Mouse (Mus musculus) thymus, adult 2 months (tissue): ENCODE results near the gene Polr2i. TPM values are rescaled to one million over a fixed set of nuclear protein-coding genes. Genes with fewer than 3 reads are reported as not detected.
"Not testable (repeated sequence)": the region's sequence is repeated elsewhere in the genome, so short reads cannot be mapped to it uniquely, and the experiment has no call there.

Source experiments
- DNase-seq: peaks from one replicate; pipeline ENCODE4 v3.0.0; 2021
- H3K27ac ChIP-seq: fragments of 200-500 bp; 2 replicates; pipeline ENCODE4 v1.5.1; 2012; ENCODE audit warnings: low read length, control low read depth; ENCODE audit not compliant: control insufficient read depth, insufficient read depth
- H3K27me3 ChIP-seq: fragments of 200-500 bp; 2 replicates; pipeline ENCODE4 v1.6.1; 2012; ENCODE audit warnings: mild to moderate bottlenecking, low read length, moderate library complexity, mixed read lengths; ENCODE audit not compliant: control insufficient read depth, insufficient read depth
- H3K36me3 ChIP-seq: fragments of 200-500 bp; 2 replicates; pipeline ENCODE4 v1.6.1; 2012; ENCODE audit warnings: mild to moderate bottlenecking, low read length, moderate library complexity; ENCODE audit not compliant: control insufficient read depth, insufficient read depth
- H3K4me1 ChIP-seq: fragments of 200-500 bp; replicated peaks from 2 replicates; pipeline ENCODE4 v1.6.1; 2012; ENCODE audit warnings: low read length; ENCODE audit not compliant: control insufficient read depth, insufficient read depth
- H3K4me3 ChIP-seq: fragments of 200-500 bp; 2 replicates; pipeline ENCODE4 v1.5.1; 2012; ENCODE audit warnings: mild to moderate bottlenecking, low read length, control low read depth, moderate library complexity; ENCODE audit not compliant: control insufficient read depth, insufficient read depth
- CTCF ChIP-seq: fragments of 200-500 bp; IDR thresholded peaks from 2 replicates; pipeline ENCODE4 v1.5.1; 2012; ENCODE audit warnings: mild to moderate bottlenecking, control low read depth, low read length, moderate library complexity, borderline replicate concordance; ENCODE audit not compliant: control insufficient read depth, poor library complexity, insufficient read depth; ENCODE audit errors: extremely low read depth
- POLR2A ChIP-seq: fragments of 200-500 bp; IDR thresholded peaks from 2 replicates; pipeline ENCODE4 v1.6.1; 2012; ENCODE audit warnings: mild to moderate bottlenecking, low read length, control low read depth, moderate library complexity; ENCODE audit not compliant: control insufficient read depth, poor library complexity, insufficient read depth; ENCODE audit errors: extremely low read depth
- WGBS: fragments of 180-500 bp; shearing (Covaris S2); methylation state at CpG from one replicate; pipeline ENCODE4 v1.1.7; 2018; 5-methylcytosine and 5-hydroxymethylcytosine counted together
- polyA plus RNA-seq: library from polyadenylated mRNA; depleted of rRNA; stranded (reverse); fragments of >200 nt; gene quantifications from 2 replicates; pipeline ENCODE4 v1.2.3, GENCODE M21; 2012

The Polr2i gene
- polyA plus RNA-seq, 1 experiment: 157 TPM

- Histone ChIP-seq H3K4me1 (no peaks in the 10 kb centered on the region), H3K4me3 (no peak overlapping the region), H3K36me3 (no peaks in the 10 kb centered on the region), H3K27ac (no peak overlapping the region), H3K27me3 (no peaks in the 10 kb centered on the region)
- DNase-seq: peak; percentile 46
- TF ChIP-seq POLR2A (no peak), CTCF (no peak)
- WGBS: 13% methylated on average over 2 of the region's 2 CpGs
Measured at GRCm38 (mm10) chr7:30205383-30205782, 26.4 kb upstream of the Polr2i start.

- not testable (repeated sequence) for H3K4me1 ChIP-seq, DNase-seq, H3K27me3 ChIP-seq, H3K36me3 ChIP-seq, H3K4me3 ChIP-seq, H3K27ac ChIP-seq
- WGBS: 62% methylated on average over 5 of the region's 5 CpGs
Measured at GRCm38 (mm10) chr7:30206364-30206763, 25.4 kb upstream of the Polr2i start.

- 80% methylated on average over 4 of the region's 4 CpGs for WGBS
- no peak overlapping the region for H3K27ac ChIP-seq
- H3K27me3 ChIP-seq: no peaks in the 10 kb centered on the region
- TF ChIP-seq POLR2A (no peak), CTCF (no peak)
- no peaks in the 10 kb centered on the region for H3K36me3 ChIP-seq
- no peak overlapping the region for H3K4me3 ChIP-seq
- DNase-seq: no peak
- no peaks in the 10 kb centered on the region for H3K4me1 ChIP-seq
Measured at GRCm38 (mm10) chr7:30211025-30211424, 20.7 kb upstream of the Polr2i start.

DNA sequence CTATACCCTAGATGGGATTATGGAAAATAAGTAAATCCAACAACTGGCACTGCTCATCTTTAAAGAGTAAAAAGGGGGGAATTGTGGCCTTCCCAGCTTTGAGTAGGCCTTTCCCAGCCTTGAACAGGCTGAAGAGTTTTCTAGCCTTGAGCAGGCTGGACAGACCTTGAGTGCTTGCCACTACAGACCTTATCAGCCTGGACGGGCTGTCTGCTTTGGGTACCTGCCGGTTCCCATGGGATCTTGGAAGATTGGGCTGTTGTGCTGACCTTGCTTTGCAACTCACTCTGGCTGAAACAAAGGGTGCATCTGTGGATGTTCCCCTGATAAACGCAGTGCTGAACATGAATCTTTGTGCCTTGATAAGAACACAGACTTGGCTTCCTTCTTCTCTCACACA lies 17.9 kb upstream of the Polr2i start:
- WGBS: 97% methylated on average over 3 of the region's 3 CpGs
- TF ChIP-seq CTCF (no peak), POLR2A (no peak)
- H3K27me3 ChIP-seq: no peaks in the 10 kb centered on the region
- DNase-seq: no peak
- H3K27ac ChIP-seq: no peak overlapping the region
- H3K4me3 ChIP-seq: no peak overlapping the region
- peaks cover 6% of the 10 kb centered on the region for H3K4me1 ChIP-seq
- no peaks in the 10 kb centered on the region for H3K36me3 ChIP-seq

DNA sequence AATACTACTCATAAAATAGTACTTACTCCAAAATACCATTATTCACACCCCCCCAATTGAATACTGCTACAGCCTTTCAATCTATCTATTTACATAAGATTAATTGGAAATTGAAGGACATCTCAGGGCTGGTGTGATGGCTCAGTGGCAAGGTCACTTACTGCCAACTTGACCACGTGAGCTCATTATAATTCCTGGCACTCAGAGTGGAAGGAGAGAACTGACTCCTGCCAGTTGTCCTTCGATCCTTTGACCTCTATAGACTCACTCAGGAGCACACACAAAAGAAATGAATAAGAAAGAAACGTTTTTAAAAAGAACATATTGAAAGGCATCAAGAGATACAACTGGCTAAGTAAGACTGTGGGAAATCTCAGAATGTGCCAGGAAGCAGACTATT lies 15.9 kb upstream of the Polr2i start:
- Histone ChIP-seq H3K4me3 (no peak overlapping the region), H3K27me3 (no peaks in the 10 kb centered on the region), H3K4me1 (peaks cover 19% of the 10 kb centered on the region), H3K27ac (no peak overlapping the region), H3K36me3 (no peaks in the 10 kb centered on the region)
- DNase-seq: no peak
- WGBS: 96% methylated on average over 3 of the region's 3 CpGs
- TF ChIP-seq CTCF (no peak), POLR2A (no peak)

GRCm38 (mm10) chr7:30216723-30217151 lies 15.0 kb upstream of the Polr2i start:
- TF ChIP-seq POLR2A: no peak
- TF ChIP-seq CTCF: peak; percentile 92
- peaks cover 21% of the 10 kb centered on the region for H3K4me1 ChIP-seq
- peak; percentile 67 for DNase-seq
- H3K27ac ChIP-seq: no peak overlapping the region
- H3K36me3 ChIP-seq: no peaks in the 10 kb centered on the region
- 2% methylated on average over 16 of the region's 16 CpGs for WGBS
- no peak overlapping the region for H3K4me3 ChIP-seq
- H3K27me3 ChIP-seq: no peaks in the 10 kb centered on the region

- Histone ChIP-seq H3K27me3 (no peaks in the 10 kb centered on the region), H3K27ac (no peak overlapping the region), H3K4me3 (no peak overlapping the region), H3K36me3 (no peaks in the 10 kb centered on the region), H3K4me1 (peaks cover 21% of the 10 kb centered on the region)
- no peak for TF ChIP-seq CTCF
- TF ChIP-seq POLR2A: no peak
- WGBS: 98% methylated on average over 2 of the region's 2 CpGs
- no peak for DNase-seq
Measured at GRCm38 (mm10) chr7:30217277-30217676, 14.5 kb upstream of the Polr2i start.
